28 mouse cellular contexts compared by ENCODE assay signal in genomic region chr4:76008580-76008979, GRCm38 (mm10).
"Had no signal": no experiment of that assay in that cellular context is flagged by ENCODE, and none has a peak within 500 bp of the region (broad histone marks: within the 10 kb centered on the region; RNA-seq: fewer than 3 reads in every experiment).

No protein-coding gene starts in this region.

- H3K9ac ChIP-seq: limb, embryonic 12.5 days; limb, embryonic 13.5 days; limb, embryonic 15.5 days; liver, embryonic 12.5 days; liver, embryonic 13.5 days; liver, embryonic 14.5 days; liver, embryonic 15.5 days; liver, postnatal 0 days; midbrain, embryonic 12.5 days; midbrain, embryonic 13.5 days; midbrain, embryonic 15.5 days; neural tube, embryonic 12.5 days; neural tube, embryonic 13.5 days had no signal

- DNase-seq: layer of hippocampus, postnatal 36 days; left cerebral cortex, postnatal 4 days; liver; liver, embryonic 13.5 days; liver, postnatal 0 days; lung, postnatal 14 days; lung, postnatal 4 days; midbrain, embryonic 14.5 days had no signal

- H3K4me2 ChIP-seq: limb, embryonic 12.5 days; limb, embryonic 13.5 days; limb, embryonic 15.5 days; liver, embryonic 11.5 days; liver, embryonic 12.5 days; liver, embryonic 13.5 days; liver, embryonic 15.5 days; midbrain, embryonic 11.5 days; midbrain, embryonic 12.5 days; midbrain, embryonic 13.5 days; midbrain, embryonic 15.5 days; neural tube, embryonic 12.5 days; neural tube, embryonic 13.5 days had no signal

- H3K4me3 ChIP-seq: left cerebral cortex, adult 2 months; limb, embryonic 10.5 days; limb, embryonic 12.5 days; limb, embryonic 13.5 days; limb, embryonic 15.5 days; liver, embryonic 12.5 days; liver, embryonic 13.5 days; liver, embryonic 15.5 days; megakaryocyte, embryonic 14.5 days; midbrain, embryonic 10.5 days; midbrain, embryonic 12.5 days; midbrain, embryonic 13.5 days; midbrain, embryonic 15.5 days; myocyte; neural tube, embryonic 12.5 days; neural tube, embryonic 13.5 days had no signal

- ATAC-seq: liver, embryonic 12.5 days; liver, postnatal 0 days; midbrain, embryonic 13.5 days; midbrain, embryonic 15.5 days; midbrain, embryonic 16.5 days had no signal

- H3K36me3 ChIP-seq: limb, embryonic 10.5 days; limb, embryonic 12.5 days; limb, embryonic 15.5 days; liver, embryonic 12.5 days; liver, embryonic 13.5 days; liver, embryonic 15.5 days; midbrain, embryonic 10.5 days; midbrain, embryonic 12.5 days; midbrain, embryonic 13.5 days; midbrain, embryonic 15.5 days; neural tube, embryonic 12.5 days; neural tube, embryonic 13.5 days had no signal

- H3K27me3 ChIP-seq: limb, embryonic 12.5 days; limb, embryonic 13.5 days; limb, embryonic 15.5 days; liver, embryonic 12.5 days; liver, embryonic 13.5 days; liver, embryonic 15.5 days; megakaryocyte, embryonic 14.5 days; midbrain, embryonic 12.5 days; midbrain, embryonic 13.5 days; midbrain, embryonic 15.5 days; neural tube, embryonic 12.5 days; neural tube, embryonic 13.5 days had no signal

- H3K27ac ChIP-seq: limb, embryonic 10.5 days; limb, embryonic 12.5 days; limb, embryonic 13.5 days; limb, embryonic 15.5 days; liver, embryonic 12.5 days; liver, embryonic 13.5 days; liver, embryonic 14.5 days; liver, embryonic 15.5 days; macrophage; midbrain, embryonic 10.5 days; midbrain, embryonic 12.5 days; midbrain, embryonic 13.5 days; midbrain, embryonic 15.5 days; neural tube, embryonic 12.5 days; neural tube, embryonic 13.5 days had no signal

- H3K9me3 ChIP-seq: limb, embryonic 10.5 days; limb, embryonic 12.5 days; limb, embryonic 13.5 days; limb, embryonic 15.5 days; liver, embryonic 12.5 days; liver, embryonic 13.5 days; liver, embryonic 15.5 days; megakaryocyte, embryonic 14.5 days; midbrain, embryonic 10.5 days; midbrain, embryonic 12.5 days; midbrain, embryonic 13.5 days; midbrain, embryonic 15.5 days; neural tube, embryonic 12.5 days; neural tube, embryonic 13.5 days had no signal

- H3K4me1 ChIP-seq: liver, embryonic 12.5 days; liver, embryonic 13.5 days; liver, embryonic 15.5 days; megakaryocyte, embryonic 14.5 days; midbrain, embryonic 15.5 days; neural tube, embryonic 12.5 days had no signal
